Mouse (Mus musculus): ENCODE data around the gene Edil3. TPM values are rescaled to one million over a fixed set of nuclear protein-coding genes. Genes with fewer than 3 reads are reported as not detected.

Edil3 gene
- polyA plus RNA-seq, 1 experiment from 2014 or later, result 5.9 TPM

GRCm38 (mm10) chr13:89170040-89170439 lies 348.8 kb downstream of the Edil3 start:
- Histone ChIP-seq H3K9me3 (replicated peaks) (no peaks in the 10 kb centered on the region), H3K27me3 (ENCODE audit: low read depth, poor library complexity, severe bottlenecking) (no peaks in the 10 kb centered on the region), H3K4me1 (no peaks in the 10 kb centered on the region), H3K36me3 (no peaks in the 10 kb centered on the region), H3K27ac (no peak overlapping the region), H3K4me3 (no peak overlapping the region)
- 91% methylated on average over 4 of the region's 4 CpGs for WGBS
- no peak for DNase-seq (ENCODE audit: low spot score)

- DNase-seq (ENCODE audit: low spot score), result no peak
- no peaks in the 10 kb centered on the region for H3K4me1 ChIP-seq
- WGBS, result 95% methylated on average over 2 of the region's 2 CpGs
- no peaks in the 10 kb centered on the region for H3K9me3 ChIP-seq (replicated peaks)
- no peak overlapping the region for H3K4me3 ChIP-seq
- H3K27ac ChIP-seq, result no peak overlapping the region
- no peaks in the 10 kb centered on the region for H3K36me3 ChIP-seq
- no peaks in the 10 kb centered on the region for H3K27me3 ChIP-seq (ENCODE audit: low read depth, poor library complexity, severe bottlenecking)
Observed at GRCm38 (mm10) chr13:89175154-89175553, 353.9 kb downstream of the Edil3 start.

GRCm38 (mm10) chr13:89189051-89189450 lies 367.8 kb downstream of the Edil3 start:
- no peak overlapping the region for H3K27ac ChIP-seq
- no peaks in the 10 kb centered on the region for H3K36me3 ChIP-seq
- no peak overlapping the region for H3K4me3 ChIP-seq
- DNase-seq (ENCODE audit: low spot score), result no peak
- 98% methylated on average over 1 of the region's 1 CpGs for WGBS
- H3K4me1 ChIP-seq, result no peaks in the 10 kb centered on the region
- H3K9me3 ChIP-seq (replicated peaks), result no peaks in the 10 kb centered on the region
- no peaks in the 10 kb centered on the region for H3K27me3 ChIP-seq (ENCODE audit: low read depth, poor library complexity, severe bottlenecking)

- no peaks in the 10 kb centered on the region for H3K9me3 ChIP-seq (replicated peaks)
- no peak overlapping the region for H3K4me3 ChIP-seq
- H3K4me1 ChIP-seq, result no peaks in the 10 kb centered on the region
- 73% methylated on average over 2 of the region's 2 CpGs for WGBS
- no peaks in the 10 kb centered on the region for H3K27me3 ChIP-seq (ENCODE audit: low read depth, poor library complexity, severe bottlenecking)
- no peak for DNase-seq (ENCODE audit: low spot score)
- H3K27ac ChIP-seq, result no peak overlapping the region
- H3K36me3 ChIP-seq, result no peaks in the 10 kb centered on the region
Observed at GRCm38 (mm10) chr13:89197019-89197418, 375.7 kb downstream of the Edil3 start.

GRCm38 (mm10) chr13:89199275-89199674 lies 378.0 kb downstream of the Edil3 start:
- H3K36me3 ChIP-seq, result no peaks in the 10 kb centered on the region
- no peak overlapping the region for H3K27ac ChIP-seq
- H3K27me3 ChIP-seq (ENCODE audit: low read depth, poor library complexity, severe bottlenecking), result no peaks in the 10 kb centered on the region
- WGBS, result 74% methylated on average over 2 of the region's 2 CpGs
- H3K4me1 ChIP-seq, result no peaks in the 10 kb centered on the region
- H3K9me3 ChIP-seq (replicated peaks), result no peaks in the 10 kb centered on the region
- DNase-seq (ENCODE audit: low spot score), result no peak
- H3K4me3 ChIP-seq, result no peak overlapping the region

- 96% methylated on average over 1 of the region's 1 CpGs for WGBS
- Histone ChIP-seq H3K4me3 (no peak overlapping the region), H3K4me1 (no peaks in the 10 kb centered on the region), H3K36me3 (no peaks in the 10 kb centered on the region), H3K27ac (no peak overlapping the region), H3K27me3 (ENCODE audit: low read depth, poor library complexity, severe bottlenecking) (no peaks in the 10 kb centered on the region), H3K9me3 (replicated peaks) (no peaks in the 10 kb centered on the region)
- no peak for DNase-seq (ENCODE audit: low spot score)
Observed at GRCm38 (mm10) chr13:89238104-89238503, 416.8 kb downstream of the Edil3 start.

GRCm38 (mm10) chr13:89253990-89254642 lies 432.8 kb downstream of the Edil3 start:
- H3K4me3 ChIP-seq, result no peak overlapping the region
- no peak for DNase-seq (ENCODE audit: low spot score)

GRCm38 (mm10) chr13:89256906-89257305 lies 435.6 kb downstream of the Edil3 start:
- Histone ChIP-seq H3K36me3 (no peaks in the 10 kb centered on the region), H3K4me1 (no peaks in the 10 kb centered on the region), H3K4me3 (no peak overlapping the region), H3K27ac (no peak overlapping the region), H3K9me3 (replicated peaks) (no peaks in the 10 kb centered on the region), H3K27me3 (ENCODE audit: low read depth, poor library complexity, severe bottlenecking) (no peaks in the 10 kb centered on the region)
- no peak for DNase-seq (ENCODE audit: low spot score)
- 91% methylated on average over 1 of the region's 1 CpGs for WGBS

More at GRCm38 (mm10) chr13:89253990-89254642, 432.8 kb downstream of the Edil3 start:
- Histone ChIP-seq H3K36me3 (no peaks in the 10 kb centered on the region), H3K9me3 (replicated peaks) (no peaks in the 10 kb centered on the region), H3K27me3 (ENCODE audit: low read depth, poor library complexity, severe bottlenecking) (no peaks in the 10 kb centered on the region), H3K27ac (no peak overlapping the region), H3K4me1 (no peaks in the 10 kb centered on the region)
- WGBS, result 85% methylated on average over 4 of the region's 4 CpGs

GRCm38 (mm10) chr13:89286696-89287305 lies 465.5 kb downstream of the Edil3 start:
- 79% methylated on average over 5 of the region's 5 CpGs for WGBS

GRCm38 (mm10) chr13:89288201-89288600 lies 466.9 kb downstream of the Edil3 start:
- no peak for DNase-seq (ENCODE audit: low spot score)
- Histone ChIP-seq H3K4me1 (no peaks in the 10 kb centered on the region), H3K27ac (no peak overlapping the region), H3K4me3 (no peak overlapping the region), H3K36me3 (no peaks in the 10 kb centered on the region), H3K27me3 (ENCODE audit: low read depth, poor library complexity, severe bottlenecking) (no peaks in the 10 kb centered on the region), H3K9me3 (replicated peaks) (no peaks in the 10 kb centered on the region)
- 77% methylated on average over 4 of the region's 4 CpGs for WGBS

More at GRCm38 (mm10) chr13:89286696-89287305, 465.5 kb downstream of the Edil3 start:
- no peak overlapping the region for H3K27ac ChIP-seq
- no peaks in the 10 kb centered on the region for H3K36me3 ChIP-seq
- H3K4me1 ChIP-seq, result no peaks in the 10 kb centered on the region
- no peak overlapping the region for H3K4me3 ChIP-seq
- DNase-seq (ENCODE audit: low spot score), result no peak
- no peaks in the 10 kb centered on the region for H3K27me3 ChIP-seq (ENCODE audit: low read depth, poor library complexity, severe bottlenecking)
- no peaks in the 10 kb centered on the region for H3K9me3 ChIP-seq (replicated peaks)

GRCm38 (mm10) chr13:89321155-89321554 lies 499.9 kb downstream of the Edil3 start:
- 90% methylated on average over 1 of the region's 1 CpGs for WGBS
- Histone ChIP-seq H3K4me3 (no peak overlapping the region), H3K4me1 (no peaks in the 10 kb centered on the region), H3K27me3 (ENCODE audit: low read depth, poor library complexity, severe bottlenecking) (no peaks in the 10 kb centered on the region), H3K27ac (no peak overlapping the region), H3K36me3 (no peaks in the 10 kb centered on the region), H3K9me3 (replicated peaks) (no peaks in the 10 kb centered on the region)
- no peak for DNase-seq (ENCODE audit: low spot score)

GRCm38 (mm10) chr13:89324282-89324681 lies 503.0 kb downstream of the Edil3 start:
- no peak overlapping the region for H3K27ac ChIP-seq
- no peaks in the 10 kb centered on the region for H3K9me3 ChIP-seq (replicated peaks)
- DNase-seq (ENCODE audit: low spot score), result no peak
- no peaks in the 10 kb centered on the region for H3K36me3 ChIP-seq
- no peaks in the 10 kb centered on the region for H3K4me1 ChIP-seq
- no peaks in the 10 kb centered on the region for H3K27me3 ChIP-seq (ENCODE audit: low read depth, poor library complexity, severe bottlenecking)
- H3K4me3 ChIP-seq, result no peak overlapping the region
- 90% methylated on average over 2 of the region's 2 CpGs for WGBS

- H3K27me3 ChIP-seq (ENCODE audit: low read depth, poor library complexity, severe bottlenecking), result no peaks in the 10 kb centered on the region
- no peak overlapping the region for H3K27ac ChIP-seq
- H3K36me3 ChIP-seq, result no peaks in the 10 kb centered on the region
- no peak overlapping the region for H3K4me3 ChIP-seq
- DNase-seq (ENCODE audit: low spot score), result peak; percentile 35
- no peaks in the 10 kb centered on the region for H3K4me1 ChIP-seq
- no peaks in the 10 kb centered on the region for H3K9me3 ChIP-seq (replicated peaks)
- 50% methylated on average over 1 of the region's 1 CpGs for WGBS
Observed at GRCm38 (mm10) chr13:89334494-89334893, 513.2 kb downstream of the Edil3 start.

Data from limb, embryonic 10.5 days (tissue).